Mouse (Mus musculus): ENCODE data around the gene Asphd2.

The Asphd2 gene

DNA sequence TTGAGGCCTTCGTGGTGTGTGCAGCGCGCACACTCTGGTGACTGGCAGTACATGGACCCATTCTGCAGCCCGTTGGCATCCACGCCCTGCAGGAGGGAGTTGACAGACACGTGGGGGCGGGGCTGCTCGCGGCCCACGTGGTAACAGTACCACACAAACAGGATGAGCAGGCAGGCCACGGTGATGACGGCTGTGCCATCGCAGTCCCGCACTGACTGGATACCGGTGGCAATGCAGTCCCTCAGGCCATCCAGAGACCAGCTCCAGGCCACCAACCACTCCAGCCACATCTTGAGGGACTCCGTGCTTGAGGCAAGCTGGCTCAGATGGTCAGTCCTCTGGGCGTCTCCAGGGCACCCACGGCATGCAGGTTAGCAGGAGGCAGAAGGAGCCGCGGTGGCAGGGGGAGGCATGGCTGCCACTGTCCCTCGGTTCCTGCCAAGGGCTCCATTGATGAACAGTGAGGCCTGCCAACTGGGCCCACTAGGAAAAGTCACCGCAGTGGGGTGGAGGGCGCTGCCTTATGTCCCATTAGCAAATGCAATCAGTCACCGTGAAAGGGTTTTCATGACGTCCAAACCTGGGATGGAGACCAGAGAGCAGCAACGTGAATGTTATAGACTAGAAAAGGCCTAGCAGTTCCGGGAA lies 2.9 kb downstream of the Asphd2 start:
- in situ Hi-C loops (cut with MboI; ENCODE audit: low sequenced_read_pairs) = no loop called here

DNA sequence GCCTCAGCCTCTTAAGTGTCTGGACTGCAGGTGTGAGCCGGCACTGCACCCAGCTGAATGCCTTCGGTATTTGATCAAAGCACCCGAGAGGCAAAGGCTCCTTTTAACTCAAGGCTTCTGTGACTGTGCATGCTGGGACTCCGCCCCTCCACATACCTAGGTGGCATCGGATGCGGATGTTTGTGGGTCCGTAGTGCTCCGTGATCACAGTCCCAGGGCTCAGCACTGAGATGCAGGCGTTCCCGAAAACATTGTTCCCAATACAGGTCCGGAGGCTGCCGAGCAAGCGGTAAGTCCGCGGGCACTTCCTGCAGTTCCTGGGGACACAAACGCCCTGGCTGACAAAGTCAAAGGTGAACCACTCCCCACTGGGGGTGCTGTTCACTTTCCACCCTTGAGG lies 3.7 kb downstream of the Asphd2 start:
- in situ Hi-C loops (cut with MboI; ENCODE audit: low sequenced_read_pairs) = no loop called here

DNA sequence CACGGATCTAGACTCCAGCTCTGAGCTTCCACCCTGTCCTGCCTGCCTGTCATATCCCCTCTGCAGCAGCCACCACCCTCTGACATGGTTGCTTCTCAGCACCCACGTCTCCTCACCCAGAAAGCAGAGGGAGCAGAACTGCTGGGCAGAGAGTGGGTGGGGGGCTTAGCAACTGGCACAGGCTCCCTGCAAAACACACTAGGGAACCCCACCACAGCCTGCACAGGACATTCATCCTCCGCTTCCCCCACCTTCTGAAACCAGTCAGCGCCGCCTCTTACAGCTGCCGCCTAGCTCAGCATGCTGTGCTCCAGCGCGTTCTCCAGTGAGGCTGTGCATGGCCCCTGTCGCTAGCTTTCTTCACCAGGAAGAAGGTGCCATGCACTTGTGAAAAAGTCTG lies 5.3 kb downstream of the Asphd2 start:
- in situ Hi-C loops (cut with MboI; ENCODE audit: low sequenced_read_pairs) = no loop called here

- in situ Hi-C loops (cut with MboI; ENCODE audit: low sequenced_read_pairs) = no loop called here
Measured at GRCm38 (mm10) chr5:112385973-112386372, 8.7 kb downstream of the Asphd2 start.

DNA sequence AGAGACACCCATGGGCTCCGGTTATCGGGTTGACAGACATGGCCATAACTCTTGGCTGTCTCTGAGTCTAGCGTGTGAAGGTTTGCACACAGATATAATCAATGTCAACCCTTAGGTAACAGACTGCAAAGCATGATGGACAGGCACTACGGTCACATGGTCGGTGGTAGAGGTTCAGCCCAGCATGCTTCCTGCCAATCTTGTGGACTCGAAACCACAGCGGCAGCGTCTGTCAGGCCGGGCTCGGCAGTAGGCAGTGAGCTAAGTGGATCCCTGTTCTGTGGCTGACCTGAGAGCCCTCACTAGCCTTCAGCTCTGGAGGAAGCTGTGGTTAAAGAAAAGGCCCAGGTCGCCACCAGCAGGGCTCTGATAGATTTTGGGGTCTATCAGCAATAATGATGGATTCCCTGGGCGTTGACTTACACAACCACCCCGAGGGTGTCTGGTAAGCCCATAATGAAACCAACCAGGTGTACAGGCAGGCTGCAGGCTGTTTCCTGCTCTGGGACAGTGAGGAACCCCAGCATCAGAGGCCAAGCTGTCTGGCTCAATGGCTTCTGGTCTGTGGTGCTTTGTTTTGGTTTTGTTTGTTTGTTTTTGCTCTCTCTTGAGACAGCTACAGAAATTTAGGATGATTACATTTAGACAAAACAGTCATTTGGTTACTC lies 9.7 kb downstream of the Asphd2 start:
- in situ Hi-C loops (cut with MboI; ENCODE audit: low sequenced_read_pairs) = no loop called here

DNA sequence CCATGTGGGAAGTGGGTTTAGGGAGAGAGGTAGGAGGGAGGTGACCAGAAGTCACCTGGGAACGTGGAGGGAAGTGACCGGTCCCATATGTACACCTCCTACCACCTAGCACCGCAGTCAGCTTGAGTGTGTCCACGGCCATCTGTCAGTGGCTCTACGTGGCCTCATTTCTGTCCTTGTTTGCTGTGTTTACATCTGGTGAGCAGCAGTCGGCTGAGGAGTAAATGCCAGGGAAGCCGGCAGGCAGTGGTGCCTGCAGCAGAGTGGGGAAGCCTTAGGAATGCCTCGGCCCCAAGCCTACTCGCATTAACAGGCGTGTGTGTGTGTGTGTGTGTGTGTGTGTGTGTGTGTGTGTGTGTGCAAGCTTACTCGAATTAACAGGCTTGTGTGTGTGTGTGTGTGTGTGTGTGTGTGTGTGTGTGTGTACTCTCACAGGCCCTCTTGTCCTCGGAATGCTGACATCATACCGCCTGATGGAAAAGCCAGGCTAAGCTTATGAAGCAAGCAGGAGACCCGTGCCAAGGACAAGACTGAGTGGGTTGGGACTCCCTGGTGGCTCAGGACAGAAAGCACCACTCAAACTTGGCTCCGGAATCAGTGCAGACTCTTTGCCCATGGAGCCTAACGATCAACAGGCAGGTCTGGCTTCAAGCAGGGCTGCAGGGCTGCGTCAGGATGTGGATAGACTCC lies 11.9 kb downstream of the Asphd2 start:
- in situ Hi-C loops (cut with MboI; ENCODE audit: low sequenced_read_pairs) = no loop called here

DNA sequence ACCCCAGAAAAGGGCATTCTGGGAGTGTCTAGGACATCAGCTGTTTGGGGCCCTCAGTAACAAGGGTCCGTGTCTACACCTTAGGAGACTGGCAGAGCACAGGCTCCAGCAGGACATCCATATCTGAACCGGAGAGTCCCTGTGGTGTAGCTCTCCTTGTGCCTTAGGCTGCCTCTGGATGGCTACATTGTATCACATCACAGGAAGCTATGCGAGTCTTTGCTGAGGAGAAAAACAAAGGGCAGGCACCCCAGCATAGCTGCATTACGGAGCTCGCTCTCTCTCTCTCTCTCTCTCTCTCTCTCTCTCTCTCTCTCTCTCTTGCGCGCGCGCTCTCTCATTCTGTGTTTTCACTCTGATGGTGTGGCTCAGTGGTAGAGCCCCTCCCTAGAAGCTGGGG lies 12.6 kb downstream of the Asphd2 start:
- in situ Hi-C loops (cut with MboI; ENCODE audit: low sequenced_read_pairs) = no loop called here

- in situ Hi-C loops (cut with MboI; ENCODE audit: low sequenced_read_pairs) = no loop called here
Measured at GRCm38 (mm10) chr5:112381154-112381553, 13.5 kb downstream of the Asphd2 start.

DNA sequence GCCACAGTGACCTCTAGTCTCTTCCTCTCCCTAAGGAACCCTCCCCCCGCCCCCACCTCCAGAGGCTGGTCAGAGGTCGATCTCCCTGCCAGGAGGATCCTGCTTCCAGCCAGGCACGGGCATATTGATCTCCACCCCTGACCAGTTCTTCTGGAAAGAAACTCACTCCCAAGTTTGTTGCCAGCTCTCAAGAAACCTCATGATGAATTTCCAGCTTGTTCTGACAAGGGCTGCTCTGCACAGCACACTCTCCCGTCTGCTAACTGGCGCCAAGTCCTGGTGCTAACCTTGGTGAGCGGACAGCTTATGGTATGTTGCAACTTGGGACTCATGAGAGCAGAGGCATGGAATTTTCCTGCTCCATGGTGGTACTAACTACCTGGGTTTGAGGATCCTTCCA lies 15.9 kb downstream of the Asphd2 start:
- in situ Hi-C loops (cut with MboI; ENCODE audit: low sequenced_read_pairs) = no loop called here

GRCm38 (mm10) chr5:112377380-112377779 lies 17.3 kb downstream of the Asphd2 start:
- in situ Hi-C loops (cut with MboI; ENCODE audit: low sequenced_read_pairs) = no loop called here

DNA sequence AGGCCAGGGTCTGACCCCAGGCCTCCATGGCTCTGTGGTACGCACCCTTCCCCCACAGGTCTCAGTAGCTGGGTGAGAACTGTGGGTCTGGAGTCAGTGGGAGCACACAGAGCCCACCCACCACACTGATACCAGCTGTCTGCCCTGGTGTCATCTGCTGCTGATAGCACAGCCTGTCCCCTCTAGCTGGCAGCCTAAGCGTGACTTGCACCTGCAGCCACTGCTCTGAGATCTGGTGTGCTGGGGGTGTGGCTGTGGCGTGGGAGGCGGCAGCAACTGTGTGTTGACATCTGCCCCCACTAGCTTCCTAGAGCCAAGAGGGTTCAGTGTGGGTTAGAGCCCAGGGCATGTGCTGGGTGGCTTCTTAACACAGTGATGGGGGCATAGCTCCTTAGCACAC lies 18.6 kb downstream of the Asphd2 start:
- in situ Hi-C loops (cut with MboI; ENCODE audit: low sequenced_read_pairs) = no loop called here

DNA sequence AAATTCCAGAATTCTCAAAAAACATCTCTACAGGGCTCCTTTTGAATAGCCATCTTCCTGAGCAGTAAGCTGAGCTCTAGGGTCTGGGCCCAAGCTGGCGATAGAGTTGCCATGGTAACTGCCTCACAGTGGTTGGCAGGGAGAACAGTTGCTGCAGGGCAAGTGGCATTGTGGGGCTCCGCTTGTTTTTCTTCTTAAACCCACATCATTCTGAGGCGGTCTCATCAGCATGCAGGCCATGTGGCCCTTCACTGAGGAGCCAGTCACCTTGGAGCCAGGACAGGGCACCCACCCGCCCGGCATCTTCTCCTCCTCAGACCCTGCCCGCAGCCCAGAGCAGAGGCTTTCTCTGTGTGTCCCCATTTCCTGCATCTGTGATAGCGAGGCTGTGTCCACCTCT lies 22.7 kb downstream of the Asphd2 start:
- in situ Hi-C loops (cut with MboI; ENCODE audit: low sequenced_read_pairs) = no loop called here

GRCm38 (mm10) chr5:112370236-112370813 lies 24.3 kb downstream of the Asphd2 start:
- in situ Hi-C loops (cut with MboI; ENCODE audit: low sequenced_read_pairs) = no loop called here

GRCm38 (mm10) chr5:112369326-112369725 lies 25.3 kb downstream of the Asphd2 start:
- in situ Hi-C loops (cut with MboI; ENCODE audit: low sequenced_read_pairs) = no loop called here

GRCm38 (mm10) chr5:112368666-112369065 lies 26.0 kb downstream of the Asphd2 start:
- in situ Hi-C loops (cut with MboI; ENCODE audit: low sequenced_read_pairs) = no loop called here

DNA sequence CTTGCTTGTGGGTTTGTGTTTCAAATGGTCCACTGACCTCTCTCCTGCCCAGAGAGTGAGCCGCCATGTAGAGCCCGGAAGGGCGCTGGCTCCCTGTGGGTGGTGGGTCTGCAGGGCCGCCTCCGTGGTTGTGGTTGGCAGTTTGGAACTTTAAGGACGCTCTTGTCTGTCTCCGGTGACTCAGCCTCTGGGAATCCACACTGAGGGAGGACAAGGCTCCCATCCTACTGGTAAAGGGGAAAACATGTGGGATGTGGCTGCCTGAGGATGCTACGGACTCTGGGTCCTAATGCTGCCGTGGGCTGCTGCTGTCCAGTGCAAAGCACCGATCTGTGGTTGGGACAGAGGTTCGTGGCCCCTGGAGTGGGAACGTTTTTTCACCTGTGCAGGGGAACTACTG lies 26.7 kb downstream of the Asphd2 start:
- in situ Hi-C loops (cut with MboI; ENCODE audit: low sequenced_read_pairs) = no loop called here

DNA sequence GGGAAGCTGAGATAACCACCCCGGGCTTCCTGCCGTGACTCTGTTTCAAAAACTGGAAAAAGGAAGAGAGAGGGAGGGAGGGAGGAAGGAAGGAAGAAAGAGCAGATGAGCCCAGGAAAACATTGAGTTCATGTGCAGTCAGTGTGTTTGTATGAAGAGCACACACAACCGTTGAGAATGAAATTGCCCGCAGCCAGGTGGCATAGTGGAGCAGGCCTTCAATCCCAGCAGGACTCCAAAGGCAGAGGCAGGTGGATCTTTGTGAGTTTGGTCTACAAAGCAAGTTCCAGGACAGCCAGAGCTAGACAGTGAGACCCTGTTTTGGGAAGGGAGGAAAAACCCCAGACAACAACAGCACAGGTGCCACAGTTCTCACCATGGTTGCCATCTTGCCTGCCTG lies 27.3 kb downstream of the Asphd2 start:
- in situ Hi-C loops (cut with MboI; ENCODE audit: low sequenced_read_pairs) = no loop called here

DNA sequence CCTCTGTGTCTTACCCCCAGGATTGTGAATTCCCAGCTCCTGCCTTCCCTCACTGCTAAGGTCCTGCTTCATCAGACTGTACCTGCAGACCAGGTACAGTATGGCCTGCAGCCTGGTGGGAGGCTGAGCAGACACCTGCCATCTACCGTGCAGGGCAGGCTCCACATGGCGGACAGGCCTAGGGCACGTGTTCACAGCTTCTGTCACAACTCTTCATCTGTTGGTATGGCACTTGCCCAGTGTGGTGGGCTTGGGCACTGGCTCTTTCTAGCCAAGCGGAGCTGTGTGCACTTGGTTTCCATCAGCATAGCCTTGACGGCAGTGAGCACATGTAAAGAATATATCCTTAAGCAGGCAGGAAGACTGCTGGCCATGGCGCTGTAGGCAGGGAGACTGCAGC lies 27.8 kb downstream of the Asphd2 start:
- in situ Hi-C loops (cut with MboI; ENCODE audit: low sequenced_read_pairs) = no loop called here

- in situ Hi-C loops (cut with MboI; ENCODE audit: low sequenced_read_pairs) = no loop called here
Measured at GRCm38 (mm10) chr5:112364184-112364797, 30.4 kb downstream of the Asphd2 start.

- in situ Hi-C loops (cut with MboI; ENCODE audit: low sequenced_read_pairs) = no loop called here
Measured at GRCm38 (mm10) chr5:112360077-112360476, 34.6 kb downstream of the Asphd2 start.

DNA sequence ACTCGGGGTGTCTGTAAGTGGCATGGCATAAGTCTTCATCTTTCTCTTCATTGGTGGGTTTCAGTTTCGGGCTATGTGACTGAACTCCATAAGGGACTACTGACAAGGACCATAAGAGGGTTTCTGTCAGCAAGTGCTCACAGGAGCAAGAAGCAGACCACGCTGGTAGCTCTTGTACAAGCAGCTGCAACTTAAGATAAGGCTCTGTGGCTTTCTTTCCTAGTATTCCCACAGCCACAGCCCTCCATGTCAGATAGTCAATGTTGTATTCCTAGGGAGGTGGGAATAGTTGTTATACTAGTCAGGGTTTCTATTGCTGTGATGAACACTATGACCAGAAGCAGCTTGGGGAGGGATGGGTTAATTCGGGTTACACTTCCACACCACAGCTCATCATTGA lies 35.1 kb downstream of the Asphd2 start:
- in situ Hi-C loops (cut with MboI; ENCODE audit: low sequenced_read_pairs) = no loop called here

All from CH12F3 (cell line).